Mouse (Mus musculus): ENCODE measurements around the gene Brix1. TPM values are rescaled to one million over a fixed set of nuclear protein-coding genes. Genes with fewer than 3 reads are reported as not detected.
A peak's percentile ranks its signal among the peaks of the same experiment; 100 is the strongest.
"Not testable (repeated sequence)": the region's sequence is repeated elsewhere in the genome, so short reads cannot be mapped to it uniquely, and the experiment has no call there.

The Brix1 gene
- polyA plus RNA-seq (2012; rRNA removed): 2.4 and 2.5 TPM in 2 replicates

GRCm38 (mm10) chr15:10485484-10486364 lies at the start of gene Brix1, which contains the start of gene Rad1:
Gene Brix1 (minus strand): TSS chr15:10485947.
Gene Rad1 (plus strand): TSS chr15:10486018.
- WGBS: under 1% methylated on average over 58 of the region's 58 CpGs
- peak; percentile 93 for DNase-seq (ENCODE audit: low read depth, low spot score)

- WGBS: 72% methylated on average over 5 of the region's 5 CpGs
- DNase-seq (ENCODE audit: low read depth, low spot score): no peak
Measured at GRCm38 (mm10) chr15:10534591-10534990, 48.8 kb upstream of the Brix1 start.

- DNase-seq (ENCODE audit: low read depth, low spot score): not testable (repeated sequence)
- 90% methylated on average over 10 of the region's 10 CpGs for WGBS
Measured at GRCm38 (mm10) chr15:10533361-10533760, 47.6 kb upstream of the Brix1 start.

- DNase-seq (ENCODE audit: low read depth, low spot score): no peak
- WGBS: 80% methylated on average over 4 of the region's 4 CpGs
Measured at GRCm38 (mm10) chr15:10531352-10531751, 45.6 kb upstream of the Brix1 start.

- 70% methylated on average over 1 of the region's 1 CpGs for WGBS
- DNase-seq (ENCODE audit: low read depth, low spot score): no peak
Measured at GRCm38 (mm10) chr15:10525896-10526295, 40.1 kb upstream of the Brix1 start.

- WGBS: 79% methylated on average over 7 of the region's 7 CpGs
- no peak for DNase-seq (ENCODE audit: low read depth, low spot score)
Measured at GRCm38 (mm10) chr15:10515166-10515565, 29.4 kb upstream of the Brix1 start.

GRCm38 (mm10) chr15:10506099-10506498 lies 20.4 kb upstream of the Brix1 start:
- no peak for DNase-seq (ENCODE audit: low read depth, low spot score)
- WGBS: 63% methylated on average over 11 of the region's 11 CpGs

- 59% methylated on average over 11 of the region's 11 CpGs for WGBS
- DNase-seq (ENCODE audit: low read depth, low spot score): no peak
Measured at GRCm38 (mm10) chr15:10500838-10501719, 15.3 kb upstream of the Brix1 start.

GRCm38 (mm10) chr15:10500035-10500434 lies 14.3 kb upstream of the Brix1 start:
- no peak for DNase-seq (ENCODE audit: low read depth, low spot score)
- WGBS: 73% methylated on average over 5 of the region's 5 CpGs

GRCm38 (mm10) chr15:10499593-10499992 lies 13.8 kb upstream of the Brix1 start:
- DNase-seq (ENCODE audit: low read depth, low spot score): no peak
- whole genome bisulfite sequencing: 77% methylated on average over 5 of the region's 5 CpGs

- not testable (repeated sequence) for DNase-seq (ENCODE audit: low read depth, low spot score)
- 92% methylated on average over 1 of the region's 1 CpGs for WGBS
Measured at GRCm38 (mm10) chr15:10496696-10497095, 10.9 kb upstream of the Brix1 start.

- DNase-seq (ENCODE audit: low read depth, low spot score): no peak
- WGBS: 87% methylated on average over 11 of the region's 11 CpGs
Measured at GRCm38 (mm10) chr15:10495944-10496343, 10.2 kb upstream of the Brix1 start.

- 95% methylated on average over 5 of the region's 5 CpGs for WGBS
- DNase-seq (ENCODE audit: low read depth, low spot score): no peak
Measured at GRCm38 (mm10) chr15:10490101-10490500, 4.4 kb upstream of the Brix1 start.

- DNase-seq (ENCODE audit: low read depth, low spot score): no peak
- WGBS: 35% methylated on average over 2 of the region's 2 CpGs
Measured at GRCm38 (mm10) chr15:10487246-10487645, 1.5 kb upstream of the Brix1 start.

- WGBS: under 1% methylated on average over 18 of the region's 18 CpGs
- DNase-seq (ENCODE audit: low read depth, low spot score): no peak
Measured at GRCm38 (mm10) chr15:10486365-10486839, 655 bp upstream of the Brix1 start.

- DNase-seq (ENCODE audit: low read depth, low spot score): no peak
- 19% methylated on average over 3 of the region's 3 CpGs for WGBS
Measured at GRCm38 (mm10) chr15:10470941-10471340, 14.8 kb downstream of the Brix1 start.

- DNase-seq (ENCODE audit: low read depth, low spot score): peak; percentile 64
- WGBS: 3% methylated on average over 87 of the region's 87 CpGs
Measured at GRCm38 (mm10) chr15:10470151-10470831, 15.5 kb downstream of the Brix1 start, which contains the start of gene Dnajc21. Gene Dnajc21 (minus strand): TSS chr15:10470516.

GRCm38 (mm10) chr15:10469641-10470150 lies 16.1 kb downstream of the Brix1 start:
- no peak for DNase-seq (ENCODE audit: low read depth, low spot score)
- WGBS: under 1% methylated on average over 40 of the region's 40 CpGs

GRCm38 (mm10) chr15:10468761-10469160 lies 17.0 kb downstream of the Brix1 start:
- WGBS: 77% methylated on average over 3 of the region's 3 CpGs
- no peak for DNase-seq (ENCODE audit: low read depth, low spot score)
